Mouse (Mus musculus) small intestine, adult 2 months (tissue): ENCODE results near the gene Rcc1. TPM values are rescaled to one million over a fixed set of nuclear protein-coding genes. Genes with fewer than 3 reads are reported as not detected.

Experiments used
- H3K27ac ChIP-seq: fragments of 200-500 bp; 2 replicates; pipeline ENCODE4 v1.5.1; 2012; ENCODE audit warnings: low read depth, low read length, control low read depth, inconsistent platforms; ENCODE audit not compliant: insufficient read depth
- H3K27me3 ChIP-seq: fragments of 200-500 bp; 2 replicates; pipeline ENCODE4 v1.6.1; 2012; ENCODE audit warnings: mild to moderate bottlenecking, moderate library complexity, low read length, inconsistent platforms; ENCODE audit not compliant: control insufficient read depth, insufficient read depth
- H3K36me3 ChIP-seq: fragments of 200-500 bp; 2 replicates; pipeline ENCODE4 v1.6.1; 2012; ENCODE audit warnings: mild to moderate bottlenecking, low read length, control low read depth, inconsistent platforms; ENCODE audit not compliant: control insufficient read depth, insufficient read depth
- H3K4me1 ChIP-seq: fragments of 200-500 bp; 2 replicates; pipeline ENCODE4 v1.6.1; 2012; ENCODE audit warnings: low read length, inconsistent platforms, mixed read lengths; ENCODE audit not compliant: control insufficient read depth, insufficient read depth, insufficient read length
- H3K4me3 ChIP-seq: fragments of 200-500 bp; 2 replicates; pipeline ENCODE4 v1.5.1; 2012; ENCODE audit warnings: low read depth, mild to moderate bottlenecking, control low read depth, inconsistent platforms, low read length, moderate library complexity
- CTCF ChIP-seq: fragments of 200-500 bp; IDR thresholded peaks from 2 replicates; pipeline ENCODE4 v1.5.1; 2012; ENCODE audit warnings: low read depth, mild to moderate bottlenecking, control low read depth, inconsistent platforms, low read length, moderate library complexity, mixed read lengths; ENCODE audit not compliant: insufficient replicate concordance, insufficient read length; ENCODE audit errors: extremely low read depth
- POLR2A ChIP-seq: fragments of 200-500 bp; IDR thresholded peaks from 2 replicates; pipeline ENCODE4 v1.6.1; 2012; ENCODE audit warnings: low read depth, mild to moderate bottlenecking, control low read depth, inconsistent platforms, low read length, moderate library complexity
- WGBS: fragments of 180-500 bp; shearing (Covaris S2); methylation state at CpG from one replicate; pipeline ENCODE4 v1.1.7; 2018; 5-methylcytosine and 5-hydroxymethylcytosine counted together
- polyA plus RNA-seq: library from polyadenylated mRNA; depleted of rRNA; stranded (reverse); fragments of >200 nt; gene quantifications from 2 replicates; pipeline ENCODE4 v1.2.3, GENCODE M21; 2012; rRNA removed

Rcc1 gene
- polyA plus RNA-seq = 5.2 and 9.6 TPM in 2 replicates

GRCm38 (mm10) chr4:132353481-132353885 lies at the start of gene Rcc1:
TSS of gene Rcc1 (minus strand) at chr4:132353605.
- H3K4me3 ChIP-seq = peak within 1 kb of the TSS; percentile 74
- H3K27me3 ChIP-seq = no peaks in the 10 kb centered on the region
- peaks cover 6% of the 10 kb centered on the region; the same call in 1 of the 2 replicates for H3K4me1 ChIP-seq
- TF ChIP-seq POLR2A = peak; percentile 99
- no peak for TF ChIP-seq CTCF
- under 1% methylated on average over 31 of the region's 31 CpGs for WGBS
- H3K27ac ChIP-seq = peak within 1 kb of the TSS; percentile 84
- H3K36me3 ChIP-seq = peaks cover 22% of the 10 kb centered on the region

GRCm38 (mm10) chr4:132401016-132401415 lies 47.6 kb upstream of the Rcc1 start:
- WGBS = 77% methylated on average over 9 of the region's 9 CpGs
- Histone ChIP-seq H3K4me3 (no peak overlapping the region), H3K27ac (no peak overlapping the region), H3K27me3 (no peaks in the 10 kb centered on the region), H3K36me3 (peaks cover 8% of the 10 kb centered on the region), H3K4me1 (no peaks in the 10 kb centered on the region)
- TF ChIP-seq CTCF (no peak), POLR2A (no peak)

GRCm38 (mm10) chr4:132398863-132399262 lies 45.5 kb upstream of the Rcc1 start:
- Histone ChIP-seq H3K4me3 (no peak overlapping the region), H3K36me3 (peaks cover 3% of the 10 kb centered on the region; the same call in 1 of the 2 replicates), H3K4me1 (no peaks in the 10 kb centered on the region), H3K27ac (no peak overlapping the region), H3K27me3 (no peaks in the 10 kb centered on the region)
- WGBS = 74% methylated on average over 5 of the region's 5 CpGs
- TF ChIP-seq CTCF (no peak), POLR2A (no peak)

- WGBS = 60% methylated on average over 11 of the region's 11 CpGs
- TF ChIP-seq POLR2A (no peak), CTCF (no peak)
- H3K36me3 ChIP-seq = peaks cover 3% of the 10 kb centered on the region; the same call in 1 of the 2 replicates
- H3K27me3 ChIP-seq = no peaks in the 10 kb centered on the region
- no peaks in the 10 kb centered on the region for H3K4me1 ChIP-seq
- peak overlapping the region; percentile 33; the same call in 1 of the 2 replicates for H3K4me3 ChIP-seq
- H3K27ac ChIP-seq = peak overlapping the region; percentile 55; the same call in 1 of the 2 replicates
These were observed 44.8 kb upstream of the Rcc1 start for GRCm38 (mm10) chr4:132398045-132398774.

- TF ChIP-seq CTCF (no peak), POLR2A (no peak)
- peaks cover 3% of the 10 kb centered on the region; the same call in 1 of the 2 replicates for H3K36me3 ChIP-seq
- no peaks in the 10 kb centered on the region for H3K4me1 ChIP-seq
- H3K4me3 ChIP-seq = no peak overlapping the region
- 78% methylated on average over 3 of the region's 3 CpGs for WGBS
- H3K27me3 ChIP-seq = no peaks in the 10 kb centered on the region
- H3K27ac ChIP-seq = no peak overlapping the region
These were observed 43.7 kb upstream of the Rcc1 start for GRCm38 (mm10) chr4:132397120-132397519.

GRCm38 (mm10) chr4:132396251-132396650 lies 42.8 kb upstream of the Rcc1 start:
- H3K4me1 ChIP-seq = no peaks in the 10 kb centered on the region
- TF ChIP-seq POLR2A (no peak), CTCF (no peak)
- H3K36me3 ChIP-seq = peaks cover 3% of the 10 kb centered on the region; the same call in 1 of the 2 replicates
- no peak overlapping the region for H3K27ac ChIP-seq
- H3K27me3 ChIP-seq = no peaks in the 10 kb centered on the region
- no peak overlapping the region for H3K4me3 ChIP-seq
- WGBS = 95% methylated on average over 7 of the region's 7 CpGs

GRCm38 (mm10) chr4:132391063-132391740 lies 37.8 kb upstream of the Rcc1 start:
- WGBS = 88% methylated on average over 8 of the region's 8 CpGs

More at GRCm38 (mm10) chr4:132391063-132391740, 37.8 kb upstream of the Rcc1 start:
- H3K36me3 ChIP-seq = peaks cover 5% of the 10 kb centered on the region
- TF ChIP-seq POLR2A (no peak), CTCF (no peak)
- H3K27me3 ChIP-seq = no peaks in the 10 kb centered on the region
- no peak overlapping the region for H3K27ac ChIP-seq
- H3K4me1 ChIP-seq = no peaks in the 10 kb centered on the region; the same call in 1 of the 2 replicates
- no peak overlapping the region for H3K4me3 ChIP-seq
